Mouse (Mus musculus): Measurements from ENCODE around the gene Plac1. TPM values are rescaled to one million over a fixed set of nuclear protein-coding genes. Genes with fewer than 3 reads are reported as not detected.

Plac1 gene
- polyA plus RNA-seq, 1 experiment from 2014 or later: 2.8 TPM

- DNase-seq (ENCODE audit: low spot score) (no peak), ATAC-seq (replicated peaks; ENCODE audit: low FRiP score) (no peak)
- no peak overlapping the region for H3K9ac ChIP-seq (ENCODE audit: low read length)
- no peaks in the 10 kb centered on the region for H3K36me3 ChIP-seq (ENCODE audit: control insufficient read depth, insufficient read depth, low read length)
- no peak overlapping the region for H3K4me2 ChIP-seq (ENCODE audit: low read depth, low read length, severe bottlenecking)
- no peak overlapping the region for H3K27ac ChIP-seq (ENCODE audit: low read depth, low read length)
- 0 out of 2 replicates have a peak, but pooled peaks cover 1% of the 10 kb centered on the region for H3K4me1 ChIP-seq (replicated peaks; ENCODE audit: control insufficient read depth, insufficient read depth, low read length)
- H3K27me3 ChIP-seq (ENCODE audit: control insufficient read depth, insufficient read depth, low read length): no peaks in the 10 kb centered on the region
- 68% methylated on average over 5 of the region's 5 CpGs for WGBS
- no peak overlapping the region for H3K4me3 ChIP-seq (ENCODE audit: low read depth, low read length)
- H3K9me3 ChIP-seq (ENCODE audit: control insufficient read depth, low read length): no peaks in the 10 kb centered on the region
These were observed 186.0 kb downstream of the Plac1 start for GRCm38 (mm10) chrX:53053885-53054284.

- 16% methylated on average over 13 of the region's 13 CpGs for WGBS
- H3K4me1 ChIP-seq (replicated peaks; ENCODE audit: control insufficient read depth, insufficient read depth, low read length): 0 out of 2 replicates have a peak, but pooled peaks cover 1% of the 10 kb centered on the region
- H3K9me3 ChIP-seq (ENCODE audit: control insufficient read depth, low read length): no peaks in the 10 kb centered on the region
- no peaks in the 10 kb centered on the region for H3K36me3 ChIP-seq (ENCODE audit: control insufficient read depth, insufficient read depth, low read length)
- no peak overlapping the region for H3K27ac ChIP-seq (ENCODE audit: low read depth, low read length)
- H3K4me3 ChIP-seq (ENCODE audit: low read depth, low read length): peak overlapping the region; percentile 5; the same call in 1 of the 2 replicates
- H3K4me2 ChIP-seq (ENCODE audit: low read depth, low read length, severe bottlenecking): peak overlapping the region; percentile 36
- H3K27me3 ChIP-seq (ENCODE audit: control insufficient read depth, insufficient read depth, low read length): no peaks in the 10 kb centered on the region
- DNase-seq (ENCODE audit: low spot score) (peak; percentile 70), ATAC-seq (replicated peaks; ENCODE audit: low FRiP score) (peak; percentile 40; the same call in 1 of the 2 replicates)
- peak overlapping the region; percentile 12; the same call in 1 of the 2 replicates for H3K9ac ChIP-seq (ENCODE audit: low read length)
These were observed 187.0 kb downstream of the Plac1 start for GRCm38 (mm10) chrX:53052652-53053500.

- no peak overlapping the region for H3K27ac ChIP-seq (ENCODE audit: low read depth, low read length)
- no peaks in the 10 kb centered on the region for H3K9me3 ChIP-seq (ENCODE audit: control insufficient read depth, low read length)
- H3K36me3 ChIP-seq (ENCODE audit: control insufficient read depth, insufficient read depth, low read length): no peaks in the 10 kb centered on the region
- ATAC-seq (replicated peaks; ENCODE audit: low FRiP score) (0 out of 2 replicates have a peak, but pooled peaks have one; percentile 46), DNase-seq (ENCODE audit: low spot score) (no peak)
- H3K4me3 ChIP-seq (ENCODE audit: low read depth, low read length): peak overlapping the region; percentile 17; the same call in 1 of the 2 replicates
- H3K9ac ChIP-seq (ENCODE audit: low read length): no peak overlapping the region
- WGBS: 7% methylated on average over 7 of the region's 9 CpGs
- peak overlapping the region; percentile 43 for H3K4me2 ChIP-seq (ENCODE audit: low read depth, low read length, severe bottlenecking)
- H3K27me3 ChIP-seq (ENCODE audit: control insufficient read depth, insufficient read depth, low read length): no peaks in the 10 kb centered on the region
- 0 out of 2 replicates have a peak, but pooled peaks cover 1% of the 10 kb centered on the region for H3K4me1 ChIP-seq (replicated peaks; ENCODE audit: control insufficient read depth, insufficient read depth, low read length)
These were observed 189.6 kb downstream of the Plac1 start for GRCm38 (mm10) chrX:53050353-53050752.

- Histone ChIP-seq H3K9ac (ENCODE audit: low read length) (no peak overlapping the region), H3K4me2 (ENCODE audit: low read depth, low read length, severe bottlenecking) (no peak overlapping the region), H3K27me3 (ENCODE audit: control insufficient read depth, insufficient read depth, low read length) (no peaks in the 10 kb centered on the region), H3K27ac (ENCODE audit: low read depth, low read length) (no peak overlapping the region), H3K9me3 (ENCODE audit: control insufficient read depth, low read length) (no peaks in the 10 kb centered on the region), H3K4me3 (ENCODE audit: low read depth, low read length) (no peak overlapping the region), H3K36me3 (ENCODE audit: control insufficient read depth, insufficient read depth, low read length) (no peaks in the 10 kb centered on the region), H3K4me1 (replicated peaks; ENCODE audit: control insufficient read depth, insufficient read depth, low read length) (0 out of 2 replicates have a peak, but pooled peaks cover 1% of the 10 kb centered on the region)
- DNase-seq (ENCODE audit: low spot score): no peak
- WGBS: 48% methylated on average over 4 of the region's 4 CpGs
- no peak for ATAC-seq (replicated peaks; ENCODE audit: low FRiP score)
These were observed 190.7 kb downstream of the Plac1 start for GRCm38 (mm10) chrX:53049196-53049595.

GRCm38 (mm10) chrX:53046911-53047310 is 193.0 kb downstream of the Plac1 start:
- Histone ChIP-seq H3K36me3 (ENCODE audit: control insufficient read depth, insufficient read depth, low read length) (no peaks in the 10 kb centered on the region), H3K9me3 (ENCODE audit: control insufficient read depth, low read length) (no peaks in the 10 kb centered on the region), H3K4me1 (replicated peaks; ENCODE audit: control insufficient read depth, insufficient read depth, low read length) (no peaks in the 10 kb centered on the region), H3K4me2 (ENCODE audit: low read depth, low read length, severe bottlenecking) (no peak overlapping the region), H3K27me3 (ENCODE audit: control insufficient read depth, insufficient read depth, low read length) (no peaks in the 10 kb centered on the region), H3K9ac (ENCODE audit: low read length) (no peak overlapping the region), H3K4me3 (ENCODE audit: low read depth, low read length) (no peak overlapping the region), H3K27ac (ENCODE audit: low read depth, low read length) (no peak overlapping the region)
- 68% methylated on average over 2 of the region's 2 CpGs for WGBS
- DNase-seq (ENCODE audit: low spot score) (no peak), ATAC-seq (replicated peaks; ENCODE audit: low FRiP score) (no peak)

GRCm38 (mm10) chrX:53046033-53046432 is 193.9 kb downstream of the Plac1 start:
- no peak for ATAC-seq (replicated peaks; ENCODE audit: low FRiP score)
- Histone ChIP-seq H3K9ac (ENCODE audit: low read length) (no peak overlapping the region), H3K4me3 (ENCODE audit: low read depth, low read length) (no peak overlapping the region), H3K27me3 (ENCODE audit: control insufficient read depth, insufficient read depth, low read length) (no peaks in the 10 kb centered on the region), H3K36me3 (ENCODE audit: control insufficient read depth, insufficient read depth, low read length) (no peaks in the 10 kb centered on the region), H3K4me1 (replicated peaks; ENCODE audit: control insufficient read depth, insufficient read depth, low read length) (no peaks in the 10 kb centered on the region), H3K27ac (ENCODE audit: low read depth, low read length) (no peak overlapping the region), H3K4me2 (ENCODE audit: low read depth, low read length, severe bottlenecking) (no peak overlapping the region), H3K9me3 (ENCODE audit: control insufficient read depth, low read length) (no peaks in the 10 kb centered on the region)
- DNase-seq (ENCODE audit: low spot score): no peak
- 82% methylated on average over 4 of the region's 4 CpGs for WGBS

GRCm38 (mm10) chrX:53045187-53045903 is 194.6 kb downstream of the Plac1 start:
- no peaks in the 10 kb centered on the region for H3K36me3 ChIP-seq (ENCODE audit: control insufficient read depth, insufficient read depth, low read length)
- H3K4me1 ChIP-seq (replicated peaks; ENCODE audit: control insufficient read depth, insufficient read depth, low read length): no peaks in the 10 kb centered on the region
- H3K27ac ChIP-seq (ENCODE audit: low read depth, low read length): no peak overlapping the region
- no peaks in the 10 kb centered on the region for H3K27me3 ChIP-seq (ENCODE audit: control insufficient read depth, insufficient read depth, low read length)
- H3K4me3 ChIP-seq (ENCODE audit: low read depth, low read length): no peak overlapping the region
- 47% methylated on average over 10 of the region's 10 CpGs for WGBS
- H3K9ac ChIP-seq (ENCODE audit: low read length): no peak overlapping the region
- no peak for DNase-seq (ENCODE audit: low spot score)
- no peak for ATAC-seq (replicated peaks; ENCODE audit: low FRiP score)
- H3K4me2 ChIP-seq (ENCODE audit: low read depth, low read length, severe bottlenecking): no peak overlapping the region
- no peaks in the 10 kb centered on the region for H3K9me3 ChIP-seq (ENCODE audit: control insufficient read depth, low read length)

- H3K4me2 ChIP-seq (ENCODE audit: low read depth, low read length, severe bottlenecking): no peak overlapping the region
- H3K36me3 ChIP-seq (ENCODE audit: control insufficient read depth, insufficient read depth, low read length): no peaks in the 10 kb centered on the region
- no peaks in the 10 kb centered on the region for H3K4me1 ChIP-seq (replicated peaks; ENCODE audit: control insufficient read depth, insufficient read depth, low read length)
- no peak for DNase-seq (ENCODE audit: low spot score)
- no peak overlapping the region for H3K9ac ChIP-seq (ENCODE audit: low read length)
- no peak overlapping the region for H3K27ac ChIP-seq (ENCODE audit: low read depth, low read length)
- no peaks in the 10 kb centered on the region for H3K9me3 ChIP-seq (ENCODE audit: control insufficient read depth, low read length)
- WGBS: 79% methylated on average over 6 of the region's 6 CpGs
- H3K4me3 ChIP-seq (ENCODE audit: low read depth, low read length): no peak overlapping the region
- ATAC-seq (replicated peaks; ENCODE audit: low FRiP score): no peak
- no peaks in the 10 kb centered on the region for H3K27me3 ChIP-seq (ENCODE audit: control insufficient read depth, insufficient read depth, low read length)
These were observed 198.9 kb downstream of the Plac1 start for GRCm38 (mm10) chrX:53041006-53041405.

Data from forebrain, embryonic 11.5 days (tissue).